Mouse (Mus musculus) left cerebral cortex, postnatal 4 days (tissue): ENCODE results near the gene Nfasc. TPM values are rescaled to one million over a fixed set of nuclear protein-coding genes. Genes with fewer than 3 reads are reported as not detected.

ENCODE experiments used
- DNase-seq: peaks from one replicate; pipeline ENCODE4 v3.0.0-alpha.2; 2022
- intact Hi-C: fragments of 180-260 bp; cut with DNase I; formaldehyde crosslinking; loops from one replicate; pipeline ENCODE4 v1.15.1; 2025
- total RNA-seq, 2 experiments: library from RNA; stranded (reverse); gene quantifications; 2 replicates each; pipeline ENCODE4 v1.2.3; 2021

Gene Nfasc
- total RNA-seq, 2 experiments from 2014 or later, result 126 to 128 TPM

DNA sequence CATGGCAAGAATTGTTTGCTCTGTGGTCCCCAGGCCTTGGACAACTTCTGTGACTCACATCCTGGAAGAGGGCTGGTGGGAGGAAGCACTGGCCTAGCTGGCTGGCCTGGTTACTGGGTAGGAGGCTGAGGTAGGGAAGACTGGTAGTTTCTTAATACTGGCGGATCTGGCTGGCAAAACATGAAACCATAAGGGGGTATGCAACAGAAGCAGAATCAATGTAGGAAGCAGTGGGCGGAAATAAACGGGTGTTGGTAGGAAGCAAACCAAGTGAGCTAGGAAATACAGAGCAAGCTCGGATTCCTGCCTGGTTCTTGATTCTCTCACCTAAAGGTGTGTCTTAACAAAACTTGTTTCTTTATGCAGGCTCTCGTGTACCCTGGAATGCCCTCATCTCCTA lies 149.5 kb downstream of the Nfasc start:
- DNase-seq, result no peak
- intact Hi-C loops, result loop anchor here (10.0 kb wide), 1 partner anchor 227 kb away; no protein-coding TSS in a partner anchor

DNA sequence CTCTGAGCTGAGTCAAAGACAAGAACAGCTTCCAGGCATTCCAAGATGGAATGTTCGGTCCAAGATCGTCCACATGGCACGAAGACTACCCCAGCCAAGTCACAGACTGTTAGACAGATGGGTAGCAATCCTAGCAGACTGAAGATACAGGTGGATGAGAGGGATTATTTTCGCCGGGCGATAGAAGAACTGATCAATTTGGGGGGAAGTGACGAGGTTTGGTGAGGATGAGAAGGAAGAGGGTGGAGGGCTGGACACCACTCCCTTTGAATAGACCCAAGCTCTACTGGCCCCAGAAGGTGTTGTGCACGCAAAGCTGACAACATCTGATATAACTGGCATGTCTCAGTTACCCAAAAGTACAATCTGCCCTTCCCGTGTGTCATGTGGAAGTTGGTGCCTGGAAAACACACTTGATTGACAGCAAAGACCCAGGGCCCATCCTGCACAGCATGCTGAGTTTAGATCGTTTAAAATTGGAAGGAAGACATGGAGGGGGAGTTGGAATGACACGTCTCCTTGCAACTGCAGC lies 150.1 kb downstream of the Nfasc start:
- DNase-seq, result no peak
- intact Hi-C loops, result loop anchor here (10.0 kb wide), 1 partner anchor 227 kb away; no protein-coding TSS in a partner anchor

DNA sequence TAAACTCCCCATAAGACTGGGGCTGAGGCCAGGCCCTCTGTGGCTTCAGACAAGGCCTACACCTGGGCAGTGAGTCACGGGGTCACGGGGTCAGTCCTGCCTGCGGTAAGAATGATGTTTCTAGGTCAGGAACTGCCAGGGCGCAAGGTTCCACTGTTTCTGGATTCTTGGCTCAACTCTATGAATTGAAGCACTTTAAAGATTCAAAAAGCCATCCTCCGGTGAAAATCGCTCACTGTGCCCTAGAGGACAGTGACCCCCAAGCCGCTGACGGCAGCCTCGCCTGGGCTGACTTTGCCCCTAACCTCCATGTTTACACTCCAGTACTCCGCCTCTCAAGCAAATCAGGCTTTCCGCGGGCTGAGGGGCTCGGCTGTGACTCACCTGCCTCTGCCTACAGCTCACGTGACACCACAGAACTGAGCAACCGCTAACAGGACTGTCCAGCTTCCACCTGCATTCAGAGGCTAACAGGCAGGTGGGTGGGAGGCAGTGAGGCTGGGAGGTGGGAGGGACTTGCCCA lies 154.9 kb downstream of the Nfasc start:
- no peak for DNase-seq

DNA sequence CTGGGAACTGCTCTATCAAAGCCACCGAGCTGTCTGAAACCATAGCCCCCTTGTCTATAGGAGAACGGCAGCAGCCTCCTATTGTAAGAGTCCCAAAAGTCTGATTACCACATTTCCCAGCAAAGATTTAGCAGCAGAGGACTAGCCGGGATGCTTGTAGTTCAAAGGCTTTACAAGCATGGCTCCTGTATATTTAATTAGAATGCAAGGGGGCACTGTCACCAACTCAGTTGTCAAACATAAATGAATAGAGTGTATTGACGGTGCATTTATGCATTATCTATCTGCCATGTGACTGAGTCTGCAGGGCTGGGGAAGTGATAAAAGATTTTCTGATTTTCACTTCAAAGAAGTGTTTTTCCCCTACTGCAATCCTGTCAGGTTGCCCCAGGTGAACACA lies 156.2 kb downstream of the Nfasc start:
- intact Hi-C loops, result no loop called here

More for the DNA sequence above, 154.9 kb downstream of the Nfasc start:
- intact Hi-C loops, result no loop called here

DNA sequence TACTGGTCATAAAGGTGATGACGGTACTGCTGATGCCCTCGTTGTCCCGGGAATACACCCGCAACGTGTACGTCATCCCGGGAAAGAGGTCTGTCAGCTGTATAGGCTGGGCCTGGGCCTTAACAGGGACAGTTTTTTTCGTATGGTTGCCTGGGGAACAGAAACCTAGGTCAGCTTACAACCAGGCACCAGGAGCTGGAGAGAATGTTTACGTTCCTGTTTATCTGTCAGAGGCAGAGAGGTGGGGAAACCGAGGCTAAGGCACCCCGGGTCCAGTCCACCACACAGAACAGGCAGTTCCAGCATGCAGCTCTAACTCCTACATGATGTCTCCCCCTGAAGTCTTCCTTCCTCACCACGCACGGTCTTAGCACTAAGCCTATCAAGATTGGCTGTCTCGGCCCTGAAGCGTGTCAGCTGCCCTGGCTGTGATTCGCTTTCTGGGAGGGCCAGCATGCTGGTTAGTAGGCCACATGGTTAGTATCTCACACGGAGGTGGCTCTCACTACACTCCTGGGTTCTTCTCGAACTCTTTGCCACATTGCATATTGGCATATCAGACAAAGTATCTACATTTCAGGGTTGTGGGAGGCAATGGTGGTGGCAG lies 158.5 kb downstream of the Nfasc start:
- intact Hi-C loops, result no loop called here

More for the DNA sequence above, 156.2 kb downstream of the Nfasc start:
- DNase-seq, result no peak

DNA sequence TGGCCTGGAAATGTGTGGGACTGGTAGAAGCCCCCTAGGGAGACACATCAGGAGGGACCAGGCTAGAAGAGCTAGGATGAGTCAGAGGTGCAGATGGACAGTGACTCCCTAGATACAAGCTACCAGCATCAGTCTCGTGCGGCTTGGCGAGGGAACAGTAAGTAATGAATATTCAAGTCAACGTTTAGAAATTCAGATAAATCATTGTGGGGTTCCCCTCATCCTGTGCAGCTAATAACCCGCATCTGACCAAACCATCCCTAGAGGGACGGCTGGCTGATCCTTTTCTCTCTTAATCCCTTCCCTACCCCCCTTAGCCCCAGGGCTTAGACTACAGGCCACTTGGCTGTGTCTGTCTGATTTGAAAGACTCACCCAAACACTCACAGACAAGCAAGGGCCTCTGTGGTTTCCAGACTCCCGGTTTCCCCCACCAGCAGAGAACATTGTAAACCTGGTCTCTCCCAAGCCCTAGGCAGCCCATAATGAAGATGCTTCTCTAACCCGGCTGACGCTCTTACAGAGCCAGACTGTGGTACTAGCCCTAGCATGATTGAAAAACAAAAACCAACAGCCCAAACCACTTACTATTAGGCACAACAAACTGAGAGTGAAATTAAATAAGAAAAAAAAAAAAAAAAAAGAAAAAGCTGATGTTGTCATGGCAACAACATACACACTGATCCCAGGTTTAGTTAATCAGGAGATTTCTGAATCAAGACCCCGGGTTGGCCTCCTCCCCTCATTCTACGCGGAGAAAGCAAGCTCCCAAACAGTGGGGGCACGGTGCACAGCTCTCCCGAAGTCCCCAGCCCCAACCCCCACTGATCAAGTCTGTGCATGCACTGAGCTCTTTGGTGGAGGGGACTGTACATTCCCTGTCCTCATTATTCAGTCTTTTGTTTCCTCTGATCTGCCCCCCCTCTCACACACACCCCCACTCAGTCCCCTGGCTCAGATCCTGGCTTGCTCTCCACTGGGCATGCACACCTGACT lies 159.5 kb downstream of the Nfasc start:
- intact Hi-C loops, result no loop called here
- no peak for DNase-seq

More for the DNA sequence above, 158.5 kb downstream of the Nfasc start:
- no peak for DNase-seq

DNA sequence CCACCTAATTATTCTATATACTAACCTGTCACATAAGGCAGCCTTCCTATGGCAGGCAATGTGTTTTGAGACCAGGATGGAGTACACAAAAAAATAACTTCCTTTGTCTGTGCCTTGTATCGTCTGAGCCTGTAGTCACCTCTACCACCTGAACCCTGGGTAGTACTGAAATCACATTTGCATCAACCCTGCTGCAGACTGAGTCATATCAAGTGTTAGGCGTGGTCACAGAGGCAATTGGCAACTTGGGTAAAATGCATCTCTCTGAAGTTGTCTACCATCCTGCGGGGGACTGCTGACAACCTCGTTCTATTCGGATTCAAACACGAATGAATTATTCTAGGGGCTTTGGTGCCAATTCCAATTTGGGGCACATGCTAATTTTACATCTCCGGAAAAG lies 161.5 kb downstream of the Nfasc start:
- DNase-seq, result no peak
- intact Hi-C loops, result no loop called here

DNA sequence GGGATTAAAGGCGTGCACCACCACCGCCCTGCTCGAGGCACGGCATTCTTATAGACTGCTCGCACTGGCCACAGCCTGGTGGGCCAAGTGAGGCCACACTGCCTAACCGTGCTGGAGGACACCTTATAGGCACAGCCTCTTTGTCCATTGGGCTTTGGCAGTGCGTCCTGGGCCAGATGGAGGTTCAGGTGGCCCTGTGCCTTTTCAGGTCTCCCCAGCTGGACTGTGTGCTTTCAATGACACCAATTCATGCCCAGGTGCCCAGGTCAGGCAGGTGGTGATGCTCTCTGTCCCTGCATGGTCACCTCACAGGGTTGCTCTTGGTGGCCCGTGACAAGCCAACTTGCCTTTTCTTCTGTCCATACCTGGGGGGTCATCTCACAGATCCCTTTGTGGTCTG lies 164.8 kb downstream of the Nfasc start:
- DNase-seq, result no peak
- intact Hi-C loops, result no loop called here

DNA sequence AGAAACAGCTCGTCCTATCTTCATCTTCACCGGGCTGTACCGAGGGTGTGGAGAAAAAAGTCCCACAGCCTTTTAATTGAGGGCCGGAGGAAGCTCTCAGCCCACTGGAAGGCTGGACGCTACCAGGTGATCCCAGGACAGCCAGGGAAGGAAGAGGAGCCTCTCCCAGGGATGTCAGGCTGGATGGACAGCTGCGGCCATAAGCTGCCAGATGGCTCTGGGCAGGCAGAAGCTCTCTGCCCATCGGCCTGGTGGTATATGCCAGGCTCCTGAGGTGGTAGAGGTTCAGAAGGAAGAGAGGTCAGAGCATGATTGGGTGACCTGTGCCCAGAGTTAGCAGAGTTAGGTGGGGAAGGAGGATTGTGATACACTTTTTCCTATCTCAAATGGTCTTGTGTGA lies 168.7 kb downstream of the Nfasc start:
- no peak for DNase-seq
- intact Hi-C loops, result no loop called here

DNA sequence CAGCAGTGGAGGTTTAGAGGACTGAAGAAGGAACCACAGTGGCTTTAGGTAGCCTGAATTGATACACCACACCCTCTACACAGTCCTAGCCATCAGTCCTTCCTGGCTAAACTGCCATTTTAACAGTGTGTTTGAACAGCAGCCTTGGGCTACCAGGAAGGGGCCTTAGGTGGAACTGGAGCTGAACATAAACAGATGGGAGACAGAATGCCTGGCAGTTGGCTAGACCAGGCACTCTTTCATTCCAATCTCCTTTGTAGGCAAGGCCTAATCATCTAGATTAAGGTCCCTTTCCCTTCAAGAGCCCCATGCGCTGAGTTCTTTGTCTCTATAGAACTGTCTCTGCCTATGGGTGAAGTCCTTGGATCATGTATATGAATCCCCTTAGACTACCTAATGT lies 170.0 kb downstream of the Nfasc start:
- intact Hi-C loops, result no loop called here

DNA sequence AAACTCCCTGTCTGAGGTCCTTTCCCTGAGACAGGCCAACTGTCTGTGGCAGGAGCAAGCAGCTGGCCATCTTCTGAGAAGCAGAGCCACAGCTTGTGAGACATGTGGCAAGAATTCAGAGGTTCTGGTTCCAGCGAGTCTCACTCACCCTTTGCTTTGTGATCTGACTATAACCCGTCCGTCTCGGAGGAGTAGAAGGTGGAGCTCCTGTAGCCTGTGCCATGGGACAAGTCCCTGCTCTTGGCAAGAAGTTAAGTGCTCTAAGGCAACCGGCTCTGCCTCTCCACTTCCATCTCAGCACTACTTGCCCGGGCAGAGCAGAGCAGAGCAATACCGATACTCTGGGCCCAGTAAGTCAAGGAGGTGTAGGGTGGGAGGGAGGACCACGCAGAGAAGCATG lies 170.7 kb downstream of the Nfasc start:
- intact Hi-C loops, result no loop called here
- no peak for DNase-seq

More for the DNA sequence above, 170.0 kb downstream of the Nfasc start:
- no peak for DNase-seq

DNA sequence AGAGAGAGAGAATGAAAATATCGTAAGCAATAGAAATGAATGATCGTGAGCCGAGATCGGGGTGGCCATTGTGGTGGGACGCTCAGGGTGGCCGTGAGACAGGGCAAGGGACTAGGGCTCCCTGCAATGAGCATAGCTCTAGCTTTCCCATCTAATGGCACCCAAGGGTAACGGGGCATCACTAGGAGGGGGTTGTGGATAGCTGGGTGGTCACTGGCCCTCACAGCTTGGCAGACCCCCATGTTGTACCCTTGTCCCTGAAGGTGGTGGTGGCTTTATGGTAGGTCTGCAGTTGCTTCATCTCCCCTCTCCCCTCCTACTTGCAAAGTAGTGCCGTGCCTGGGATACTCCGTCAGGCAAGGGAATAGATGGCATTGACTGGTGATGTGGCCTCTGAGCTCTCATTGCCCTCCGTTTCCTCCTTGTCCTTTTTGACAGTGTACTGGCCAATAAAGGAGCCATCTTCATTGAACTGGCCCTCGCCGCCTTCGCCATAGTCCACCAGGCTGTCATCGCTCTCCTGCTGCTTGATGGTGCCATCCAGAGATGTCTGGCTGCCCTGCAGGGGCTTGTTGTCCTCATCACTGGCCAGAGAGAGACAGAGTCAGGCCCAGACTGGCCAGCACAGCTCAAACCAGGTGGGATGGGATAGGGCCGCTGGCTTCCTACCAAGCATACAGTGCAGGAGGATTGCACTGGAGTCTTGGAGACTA lies 171.4 kb downstream of the Nfasc start:
- peak; percentile 66 for DNase-seq
- intact Hi-C loops, result no loop called here

DNA sequence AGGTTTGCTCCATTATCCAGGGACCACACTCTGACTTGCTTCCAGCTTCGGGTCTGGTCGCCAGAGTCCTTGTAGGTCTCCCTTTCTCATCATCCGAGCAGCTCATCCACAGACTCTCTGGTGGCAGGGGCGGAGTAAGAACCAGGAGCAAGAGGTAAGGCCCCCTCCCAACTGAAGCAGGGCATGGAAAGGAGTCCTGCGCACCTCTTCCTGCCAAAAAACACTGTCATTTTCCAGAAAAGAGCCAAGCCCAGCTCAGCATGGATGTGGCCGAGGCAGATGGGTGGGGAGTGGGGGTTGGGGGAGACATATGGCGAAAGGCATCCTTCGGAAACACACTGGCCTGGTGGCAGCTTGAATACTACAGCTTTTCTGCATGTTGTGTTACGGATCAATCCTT lies 172.1 kb downstream of the Nfasc start:
- DNase-seq, result peak; percentile 91
- intact Hi-C loops, result no loop called here

DNA sequence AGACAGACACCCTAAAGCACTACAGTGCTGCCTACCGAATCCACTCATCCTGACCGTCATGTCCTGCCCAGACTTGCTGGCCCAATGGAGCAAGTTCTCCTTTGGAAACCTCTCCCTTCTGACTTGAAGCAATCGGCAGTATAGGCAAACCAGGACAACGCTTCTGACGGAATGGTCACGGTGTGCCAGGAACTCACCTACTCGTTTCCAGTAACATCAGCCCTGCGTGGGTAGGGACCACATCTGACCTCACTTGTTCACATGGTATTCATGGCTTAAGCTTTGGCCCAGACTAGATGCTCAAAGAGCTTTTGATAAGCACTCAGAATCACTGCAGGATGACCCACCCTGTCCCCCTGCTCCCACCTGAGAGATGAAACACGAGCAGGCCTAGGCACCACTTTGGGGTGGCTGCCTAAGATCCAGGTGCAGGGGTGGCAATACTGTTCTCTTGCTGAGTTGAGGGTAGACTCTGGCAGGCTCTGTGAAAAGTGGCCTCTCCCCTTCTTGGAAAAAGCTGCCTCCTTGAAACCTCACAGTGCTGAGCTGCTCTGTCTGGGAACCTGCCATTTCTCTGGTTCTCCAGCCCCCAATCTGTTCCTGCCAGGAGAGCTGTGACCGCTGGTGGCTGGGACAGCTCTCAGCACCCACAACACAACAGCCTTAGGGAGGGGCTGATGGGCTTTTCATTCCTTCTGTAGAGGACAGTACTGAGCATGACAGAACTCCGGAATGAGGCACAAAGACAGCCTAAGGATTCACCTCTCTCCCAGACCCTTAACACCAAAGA lies 174.1 kb downstream of the Nfasc start:
- DNase-seq, result no peak

DNA sequence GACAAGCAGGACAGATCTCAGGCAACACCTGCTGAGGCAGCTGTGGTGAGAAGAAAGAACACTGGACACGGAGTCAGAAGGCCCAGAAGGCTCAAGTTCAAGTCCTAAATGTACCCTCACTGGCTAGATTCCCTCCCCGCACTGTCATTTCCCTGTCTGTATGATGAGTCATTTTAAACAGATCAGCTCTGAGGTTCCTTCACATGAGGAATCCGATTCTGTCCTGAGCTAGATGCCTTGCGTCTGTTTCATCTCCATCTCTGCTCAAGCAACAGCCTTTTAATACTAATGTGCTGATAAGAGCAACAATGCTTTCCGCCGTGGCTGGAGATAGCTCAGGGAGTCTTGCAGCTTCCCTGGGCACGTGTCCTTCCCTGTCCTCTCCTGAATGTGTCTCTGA lies 175.8 kb downstream of the Nfasc start:
- intact Hi-C loops, result no loop called here
- DNase-seq, result no peak

More for the DNA sequence above, 174.1 kb downstream of the Nfasc start:
- intact Hi-C loops, result no loop called here

DNA sequence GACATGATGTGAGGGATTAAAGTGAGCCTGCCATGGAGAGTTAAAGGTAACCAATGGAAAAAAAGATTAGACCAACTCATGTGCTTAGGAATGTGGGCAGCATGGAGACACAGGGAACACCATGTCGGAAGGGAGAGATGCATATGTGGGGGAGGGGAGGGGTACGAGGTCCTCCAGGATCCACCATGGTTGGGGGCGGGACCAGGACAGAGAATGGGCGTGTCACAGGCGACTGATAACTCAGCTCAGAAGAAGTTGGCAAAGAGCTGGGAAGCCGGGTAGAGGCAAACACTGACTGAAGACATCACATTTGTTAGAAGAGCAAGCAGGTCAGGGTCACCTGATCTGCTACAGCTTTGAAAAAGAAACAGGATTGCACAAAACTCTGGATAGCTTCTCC lies 176.7 kb downstream of the Nfasc start:
- no peak for DNase-seq
- intact Hi-C loops, result no loop called here

DNA sequence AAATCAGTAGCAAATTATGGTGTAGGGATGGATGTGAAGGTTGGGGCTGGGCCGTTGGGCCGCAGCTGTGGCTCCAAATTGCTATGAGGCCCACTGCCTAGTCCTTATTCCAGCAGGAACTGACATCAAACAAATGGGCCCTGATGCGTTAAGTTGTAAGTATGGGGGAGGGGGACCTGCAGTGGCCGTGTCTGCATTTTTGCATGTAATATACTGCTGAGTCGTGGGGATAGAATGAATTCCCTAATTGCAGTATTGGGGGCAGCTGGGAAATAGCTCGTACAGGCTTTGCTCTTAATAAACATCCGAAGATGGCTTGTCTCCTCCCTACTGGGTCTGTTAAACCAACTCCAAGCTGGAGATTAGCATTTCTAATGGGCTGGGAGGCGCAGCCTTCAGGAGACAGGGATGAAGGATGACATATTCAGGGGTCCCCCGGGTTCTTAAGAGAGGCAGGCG lies 179.2 kb downstream of the Nfasc start:
- peak; percentile 48 for DNase-seq
- intact Hi-C loops, result no loop called here

DNA sequence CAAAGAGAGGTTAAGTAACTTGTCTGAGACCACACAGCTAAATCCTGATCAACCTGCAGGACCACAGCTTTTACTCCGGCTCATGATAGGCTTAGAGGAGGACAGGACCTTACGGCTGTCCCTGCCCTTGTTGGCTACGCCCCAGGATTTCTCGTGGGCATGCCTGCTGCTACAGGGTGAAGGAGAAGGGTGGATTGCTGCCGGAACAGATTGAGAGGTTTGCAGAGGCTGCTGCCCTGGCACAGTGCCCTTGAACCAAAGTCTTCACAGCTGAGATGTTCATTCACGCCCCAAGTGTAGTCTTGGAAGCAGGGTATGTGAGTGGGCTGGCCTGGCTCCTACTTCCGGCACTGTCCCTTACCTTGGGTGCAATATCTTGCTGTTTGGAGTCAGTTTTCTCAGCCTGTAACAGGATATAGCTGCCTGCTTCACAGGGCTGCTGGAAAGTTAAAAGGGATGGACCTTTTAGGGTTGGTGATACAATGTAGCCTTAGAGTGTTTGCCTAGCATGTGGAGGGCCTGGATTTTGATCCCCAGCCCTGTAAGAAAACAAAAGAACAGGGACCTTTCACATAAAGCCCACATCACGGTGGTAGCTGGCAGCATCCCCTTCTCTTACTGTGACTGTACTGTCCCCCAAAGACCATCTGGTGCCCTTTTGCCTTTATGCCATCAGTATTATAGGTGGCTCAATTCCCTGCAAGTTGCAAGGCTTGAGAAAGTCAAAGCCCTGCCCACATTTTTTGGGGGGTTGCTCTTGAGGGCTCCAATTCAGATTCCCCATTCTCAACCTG lies 180.5 kb downstream of the Nfasc start:
- peak; percentile 96 for DNase-seq
- intact Hi-C loops, result no loop called here

DNA sequence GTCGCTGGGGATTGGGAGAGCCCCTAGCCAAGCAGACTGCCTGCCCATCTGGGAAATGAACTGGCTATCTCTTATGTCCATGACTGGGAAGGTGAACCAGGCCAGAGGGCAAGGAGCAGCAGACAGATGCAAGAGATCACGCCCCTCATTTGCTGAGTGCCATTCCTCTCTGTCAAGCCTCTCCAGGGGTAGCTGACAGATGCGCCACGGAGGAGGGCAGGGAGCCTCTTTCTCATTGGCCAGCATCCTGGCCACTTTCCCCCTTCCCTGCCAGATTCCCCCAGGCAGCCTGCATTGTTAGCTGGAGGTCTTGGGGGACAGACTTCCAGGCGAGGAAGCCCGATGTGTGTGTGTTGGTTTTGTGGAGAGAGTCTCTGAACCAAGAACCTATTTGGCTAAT lies 182.6 kb downstream of the Nfasc start:
- intact Hi-C loops, result no loop called here

More for the DNA sequence above, 182.6 kb downstream of the Nfasc start:
- DNase-seq, result peak; percentile 63
